Mouse (Mus musculus) spleen, adult 18-20 months (tissue): ENCODE results near the gene Tpst1.
A peak's percentile ranks its signal among the peaks of the same experiment; 100 is the strongest.

Experiments
- DNase-seq, 2 experiments: peaks; one replicate each; pipeline ENCODE4 v3.0.0; 2022; ENCODE audit warnings: mixed read lengths in 2 of 2

Gene Tpst1

DNA sequence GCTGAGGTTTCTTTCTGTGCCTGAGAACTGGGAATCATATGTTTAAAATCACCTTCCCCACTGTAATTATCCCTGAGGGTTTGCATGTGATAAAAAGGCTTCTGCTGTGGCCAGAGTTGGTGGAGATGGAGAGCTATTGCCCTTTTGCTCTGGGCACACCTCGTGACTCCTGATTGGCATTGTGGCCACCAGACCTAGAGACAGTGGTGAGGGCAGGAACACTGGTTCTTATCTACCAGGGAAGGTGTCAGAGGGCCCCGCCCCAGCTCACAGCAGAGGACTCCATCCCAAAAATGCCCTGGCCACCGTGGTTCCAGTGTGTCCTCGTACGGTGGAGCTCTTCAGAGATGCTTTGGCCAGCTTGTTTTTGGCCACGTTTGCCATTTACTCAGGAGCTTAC is 20.2 kb upstream of the Tpst1 start:
- DNase-seq = no peak

DNA sequence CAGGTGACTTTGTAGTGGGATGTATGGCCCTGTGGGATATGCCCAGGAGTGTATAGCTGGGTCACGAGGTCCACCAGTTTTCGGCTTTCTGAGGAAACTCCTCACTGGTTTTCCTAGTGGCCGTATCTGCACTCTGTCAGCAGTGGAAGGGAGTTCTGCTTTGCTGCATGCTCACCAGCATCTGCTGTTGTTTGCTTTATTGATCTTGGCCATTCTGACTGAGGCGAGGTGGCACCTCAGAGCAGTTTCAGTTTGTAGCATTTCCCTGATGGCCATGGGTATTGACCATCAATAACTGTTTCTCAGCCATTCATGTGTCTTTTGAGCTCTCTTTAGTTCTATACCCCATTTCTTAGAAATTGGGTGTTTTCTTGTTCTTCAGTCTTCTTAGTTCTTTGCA is 17.4 kb upstream of the Tpst1 start:
- no peak for DNase-seq

DNA sequence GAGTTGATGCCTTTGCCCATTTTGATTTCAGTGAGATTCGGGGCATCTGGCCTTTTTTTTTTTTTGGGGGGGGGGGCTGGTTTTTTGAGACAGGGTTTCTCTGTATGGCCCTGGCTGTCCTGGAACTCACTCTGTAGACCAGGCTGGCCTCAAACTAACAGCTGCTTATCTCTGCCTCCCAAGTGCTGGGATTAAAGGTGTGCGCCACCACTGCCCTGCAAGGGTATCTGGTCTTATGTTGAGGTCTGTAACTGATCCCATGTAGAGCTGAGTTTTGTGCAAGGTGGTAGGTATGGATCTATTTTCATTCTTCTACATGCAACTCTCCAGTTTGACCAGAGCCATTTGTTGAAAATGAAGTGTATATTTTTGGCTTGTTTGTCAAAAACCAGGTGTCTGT is 16.8 kb upstream of the Tpst1 start:
- no peak for DNase-seq

DNA sequence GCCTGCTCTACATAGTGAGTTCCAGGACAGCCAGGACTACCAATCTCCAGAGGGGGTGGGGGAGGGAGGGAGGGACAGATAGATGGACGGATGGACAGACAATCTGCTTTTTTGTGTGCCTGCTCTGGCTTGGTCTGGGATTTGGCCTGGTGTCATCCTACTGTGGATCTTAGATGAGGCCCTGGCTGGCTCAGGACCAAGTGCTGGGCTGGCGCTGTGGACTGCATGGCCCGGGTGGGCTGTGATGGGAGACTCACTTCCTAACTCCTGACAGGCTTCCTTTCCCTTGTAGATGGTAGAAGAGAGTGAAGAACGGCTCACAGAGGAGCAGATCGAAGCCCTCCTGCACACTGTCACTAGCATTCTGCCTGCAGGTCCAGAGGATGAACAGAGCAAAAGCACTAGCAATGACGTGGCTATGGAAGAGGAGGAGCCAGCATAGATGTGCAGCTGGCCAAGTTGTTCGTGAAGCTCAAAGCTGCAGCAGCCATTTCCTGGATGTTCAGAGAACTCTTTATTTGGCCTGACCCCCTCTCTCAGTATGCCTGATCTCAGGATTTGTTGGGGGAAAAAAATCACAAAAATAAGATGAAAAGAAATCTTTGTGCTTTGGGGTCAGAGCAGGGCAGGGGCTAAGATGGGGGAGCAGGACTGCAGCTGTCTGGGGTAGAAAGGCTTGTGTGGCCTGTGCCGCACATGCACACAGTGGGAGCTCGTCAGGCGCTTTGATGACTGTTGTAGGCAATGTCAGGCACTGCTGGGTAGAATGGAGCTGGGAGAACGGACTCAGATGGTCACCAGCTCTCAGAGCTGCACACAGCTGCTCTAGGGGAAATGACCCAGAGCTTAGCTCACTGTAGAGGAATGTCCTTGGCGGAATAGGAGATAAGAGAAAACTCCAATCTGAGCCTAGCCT is 13.5 kb upstream of the Tpst1 start:
- no peak for DNase-seq

DNA sequence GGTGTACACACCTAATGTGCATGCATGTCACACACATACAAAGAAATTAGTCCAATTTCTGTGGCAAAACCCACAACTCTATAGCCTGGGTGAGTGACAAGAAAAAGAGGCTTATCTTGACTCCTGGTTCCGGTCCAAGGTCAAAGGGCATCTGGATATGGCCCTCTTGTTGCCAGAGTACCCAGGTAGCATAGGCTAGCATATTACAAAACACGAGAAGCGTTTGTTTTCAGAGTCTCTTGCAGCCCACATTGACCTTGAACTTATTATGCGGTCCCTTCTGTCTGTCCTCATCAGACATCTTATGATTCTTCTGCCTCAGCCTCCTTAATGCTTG is 12.8 kb upstream of the Tpst1 start:
- DNase-seq = no peak

DNA sequence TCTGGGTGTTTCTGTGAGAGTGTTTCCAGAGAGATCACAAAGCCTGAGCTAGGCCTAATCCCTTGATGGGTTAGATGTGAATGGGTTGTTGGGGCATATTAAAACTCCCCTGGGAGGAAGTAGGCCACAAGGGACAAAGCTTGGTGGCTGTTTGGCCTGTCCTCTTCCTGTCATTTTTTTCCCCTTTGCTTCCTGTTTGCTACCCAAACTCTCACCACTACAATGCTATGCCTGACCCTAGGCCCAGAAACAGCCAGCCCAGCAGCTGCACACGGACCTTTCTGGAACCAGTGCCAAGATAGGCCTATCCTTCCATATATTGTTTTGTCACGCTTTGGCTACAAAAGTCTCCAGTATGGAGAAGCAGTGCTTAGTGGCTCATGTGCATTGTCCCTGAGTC is 11.0 kb upstream of the Tpst1 start:
- peak in 1 of 2 experiments; percentile 15 for DNase-seq

DNA sequence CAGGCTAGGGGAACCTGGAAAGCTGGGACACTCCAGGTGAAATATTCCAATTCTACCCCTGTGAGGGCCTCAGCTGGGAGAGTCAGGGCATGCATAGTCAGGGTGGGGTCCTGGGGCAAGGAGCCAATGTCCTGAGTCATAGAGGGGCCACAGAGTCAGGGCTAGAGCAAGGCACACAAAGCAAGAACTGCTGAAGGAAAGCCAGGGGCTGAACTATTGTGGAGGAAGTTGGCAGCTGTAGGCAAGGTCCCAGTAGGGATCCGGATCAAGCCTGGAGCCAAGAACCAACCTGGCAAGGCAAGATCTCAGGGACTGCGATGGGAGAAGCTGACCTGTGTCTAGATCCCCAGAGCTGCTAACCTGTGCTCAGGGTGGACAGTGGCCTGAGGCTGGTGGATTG is 9.4 kb upstream of the Tpst1 start:
- no peak for DNase-seq

DNA sequence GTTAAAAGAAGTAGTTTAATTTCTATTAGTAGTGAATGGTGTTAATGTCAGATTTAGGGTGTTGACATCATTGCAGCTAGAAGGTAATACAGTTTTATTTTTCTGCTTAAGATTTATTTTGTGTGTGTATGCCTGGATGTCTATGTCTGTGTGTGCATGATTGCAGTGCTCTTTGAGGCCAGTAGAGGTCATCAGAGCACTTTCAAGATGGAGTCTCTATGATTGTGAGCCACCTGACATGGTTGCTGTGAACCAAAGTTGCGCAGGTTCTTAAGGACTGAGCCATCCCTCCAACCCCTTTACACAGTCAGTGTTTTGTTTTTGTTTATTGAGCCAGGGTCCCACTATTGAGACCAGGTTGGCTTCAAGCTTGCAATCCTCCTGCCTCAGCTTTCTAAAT is 7.5 kb upstream of the Tpst1 start:
- no peak for DNase-seq

DNA sequence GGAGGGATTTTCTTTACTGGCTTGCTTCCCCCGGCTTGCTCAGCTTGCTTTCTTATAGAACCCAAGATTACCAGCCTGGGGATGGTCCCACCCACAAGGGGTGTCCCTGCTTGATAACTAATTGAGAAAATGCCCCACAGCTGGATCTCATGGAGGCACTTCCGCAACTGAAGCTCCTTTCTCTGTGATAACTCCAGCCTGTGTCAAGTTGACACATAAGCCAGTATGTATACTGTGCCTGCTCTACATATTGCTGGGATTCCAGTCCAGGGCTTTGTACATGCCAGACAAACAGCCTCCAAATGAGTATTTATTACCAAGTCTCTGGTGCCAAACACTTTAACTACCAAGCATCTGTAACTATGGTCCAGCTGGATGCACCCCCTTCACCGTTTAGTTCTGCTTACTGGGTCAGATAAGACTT is 5.3 kb upstream of the Tpst1 start:
- DNase-seq = no peak

DNA sequence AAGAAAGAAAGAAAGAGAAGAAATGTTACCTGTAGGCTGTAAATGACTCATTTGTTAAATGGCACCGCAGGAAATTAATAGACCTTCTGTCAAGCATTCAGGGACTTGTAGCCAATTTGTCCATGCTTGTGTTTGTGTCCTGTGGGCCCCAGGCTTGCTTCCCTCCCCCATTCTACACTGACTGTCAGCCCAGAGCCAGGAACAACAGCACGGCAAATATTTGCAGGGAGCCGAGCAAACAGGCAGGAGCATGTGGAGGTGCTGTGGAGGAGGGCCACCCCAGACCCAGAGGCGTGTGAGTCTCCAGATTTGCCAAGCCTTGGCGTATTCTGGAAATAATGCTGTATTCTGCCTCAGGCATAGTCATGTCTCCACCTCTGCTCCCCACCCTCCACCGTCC is 1.4 kb downstream of the Tpst1 start:
- DNase-seq = no peak

DNA sequence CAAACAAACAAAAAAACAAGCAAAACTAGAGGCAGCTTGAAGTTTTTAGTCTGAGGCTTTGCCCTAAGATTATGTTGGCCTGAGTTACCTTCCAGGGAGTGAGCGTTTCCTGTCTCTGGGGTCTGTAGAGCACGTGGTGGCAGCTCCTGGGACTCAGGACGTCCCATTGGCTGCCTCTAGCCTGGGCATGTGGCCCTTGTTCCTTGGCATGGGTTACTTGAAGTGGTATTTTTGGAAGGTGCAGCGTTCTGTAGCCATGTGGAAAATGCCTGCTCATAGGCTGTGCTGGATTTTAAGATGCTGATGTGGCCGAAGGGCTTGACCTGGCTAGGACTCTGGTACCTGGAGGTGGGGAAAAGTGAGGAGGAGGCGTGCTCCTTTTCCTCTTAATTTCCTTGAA is 3.3 kb downstream of the Tpst1 start:
- DNase-seq = no peak

DNA sequence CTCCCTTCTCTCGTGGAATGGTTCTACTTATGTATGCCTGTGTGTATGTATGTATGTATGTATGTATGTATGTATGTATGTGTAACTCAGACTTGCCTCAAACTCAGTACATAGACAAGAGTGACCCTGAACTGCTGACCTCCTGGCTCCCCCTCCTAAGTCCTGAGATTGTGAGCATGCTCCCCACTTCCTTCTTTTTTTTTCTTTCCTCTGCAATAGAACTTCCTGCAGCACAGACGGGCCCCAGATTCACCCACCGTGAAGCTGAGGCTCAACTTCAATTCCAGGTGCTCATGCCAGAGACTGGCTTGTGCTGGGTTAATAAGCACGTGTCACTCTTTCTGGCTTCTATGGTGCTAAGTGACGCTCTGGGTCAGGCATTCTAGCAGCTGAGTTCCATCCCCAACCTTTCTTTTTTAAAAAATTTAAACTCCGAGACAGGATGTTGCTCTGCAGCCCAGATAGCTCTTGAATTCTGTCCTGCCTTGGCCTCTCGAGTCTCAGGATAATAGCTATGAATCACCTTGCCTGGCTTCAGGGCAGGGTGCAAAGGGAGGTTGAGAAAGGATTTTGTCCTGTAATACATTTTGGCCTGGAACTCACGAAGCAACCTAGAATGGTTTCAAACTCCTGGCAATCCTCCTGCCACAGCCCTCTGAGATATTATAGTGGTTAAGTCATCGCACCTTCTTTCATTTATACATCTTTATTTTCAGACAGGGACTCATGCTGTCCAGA is 5.1 kb downstream of the Tpst1 start:
- no peak for DNase-seq

DNA sequence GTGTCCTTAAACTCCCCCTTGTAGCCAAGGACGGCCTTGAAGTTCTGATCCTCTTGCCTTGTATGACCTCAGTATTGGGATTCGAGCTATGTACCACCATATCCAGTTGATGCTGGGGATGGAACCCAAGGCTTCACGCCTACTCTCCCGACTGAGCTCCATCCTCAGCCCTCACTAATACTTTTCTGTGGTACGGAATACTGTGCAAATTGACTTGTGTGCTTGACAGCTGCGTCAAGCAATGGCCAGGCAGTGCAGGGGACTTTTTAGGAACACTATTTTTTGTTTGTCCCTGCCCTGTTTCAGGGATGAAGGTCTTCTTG is 5.7 kb downstream of the Tpst1 start:
- DNase-seq = no peak

DNA sequence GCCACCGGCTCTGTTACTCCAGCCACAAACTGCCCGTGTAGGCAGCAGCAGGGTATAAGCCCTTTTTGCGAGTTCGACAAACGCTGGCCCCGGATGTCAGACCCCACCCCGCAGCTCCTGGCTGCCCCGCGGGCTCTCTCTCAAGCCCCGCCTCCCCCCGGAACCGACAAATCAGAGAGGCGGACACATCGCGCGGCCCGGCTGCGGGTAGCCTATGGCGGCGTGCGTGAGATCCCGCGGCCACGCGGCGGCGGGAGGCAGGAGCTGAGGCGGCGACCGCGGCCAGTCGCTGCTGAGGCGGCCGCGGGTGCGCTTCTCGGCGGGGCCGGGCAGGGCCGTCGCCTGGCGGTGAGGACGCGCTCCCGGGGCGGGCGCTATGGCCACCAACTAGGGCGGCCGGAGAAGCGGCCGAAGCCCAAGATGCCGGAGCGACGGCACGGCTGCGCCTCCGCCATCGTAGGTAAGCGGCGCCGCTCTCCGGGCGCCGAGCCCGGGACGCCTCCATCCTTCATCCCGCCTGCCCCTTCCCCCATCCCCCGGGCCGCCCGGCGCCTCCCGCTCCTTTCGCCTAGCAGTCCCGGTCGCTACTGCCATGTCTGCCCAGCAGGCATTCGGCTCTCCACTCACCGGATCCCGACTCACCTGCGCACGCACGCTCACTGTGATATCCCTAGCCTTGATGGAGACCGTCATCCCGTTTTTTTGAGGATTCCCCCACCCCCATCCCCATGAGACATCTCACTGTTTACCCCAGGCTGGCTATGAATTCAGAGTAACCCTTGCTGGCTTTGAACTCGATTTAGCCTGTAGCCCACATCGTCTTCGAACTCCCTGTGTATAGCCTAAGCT is 6.3 kb downstream of the Tpst1 start:
- peak; percentile 89 to 97 for DNase-seq

DNA sequence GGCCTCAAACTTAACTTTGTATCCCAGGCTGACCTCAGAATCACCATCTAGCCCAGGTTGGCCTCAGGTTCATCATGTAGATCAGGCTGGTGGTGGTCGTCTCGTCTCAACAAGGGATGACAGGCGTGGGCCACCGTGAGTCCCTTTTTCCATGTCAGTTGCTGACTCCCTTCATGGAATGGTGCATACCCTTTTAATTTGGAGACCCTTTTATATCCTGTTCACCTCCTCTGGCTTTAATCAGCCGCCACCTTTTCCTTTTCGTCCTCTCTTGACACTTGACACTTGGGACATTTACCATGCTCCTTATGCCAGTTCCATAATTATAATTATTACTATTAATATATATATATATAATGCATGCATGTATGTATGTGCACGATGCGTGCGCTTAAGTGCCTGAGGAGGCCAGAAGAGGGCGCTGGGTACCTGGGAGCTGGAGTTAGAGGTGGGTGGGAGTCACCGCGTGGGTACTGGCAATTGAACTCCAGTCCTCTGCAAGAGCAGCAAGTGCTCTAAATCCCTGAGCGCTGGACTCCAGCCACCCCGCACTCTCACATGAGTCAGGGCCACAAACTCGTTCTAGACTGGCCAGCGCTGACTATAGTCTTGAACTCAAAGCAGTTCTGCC is 7.0 kb downstream of the Tpst1 start:
- no peak for DNase-seq

DNA sequence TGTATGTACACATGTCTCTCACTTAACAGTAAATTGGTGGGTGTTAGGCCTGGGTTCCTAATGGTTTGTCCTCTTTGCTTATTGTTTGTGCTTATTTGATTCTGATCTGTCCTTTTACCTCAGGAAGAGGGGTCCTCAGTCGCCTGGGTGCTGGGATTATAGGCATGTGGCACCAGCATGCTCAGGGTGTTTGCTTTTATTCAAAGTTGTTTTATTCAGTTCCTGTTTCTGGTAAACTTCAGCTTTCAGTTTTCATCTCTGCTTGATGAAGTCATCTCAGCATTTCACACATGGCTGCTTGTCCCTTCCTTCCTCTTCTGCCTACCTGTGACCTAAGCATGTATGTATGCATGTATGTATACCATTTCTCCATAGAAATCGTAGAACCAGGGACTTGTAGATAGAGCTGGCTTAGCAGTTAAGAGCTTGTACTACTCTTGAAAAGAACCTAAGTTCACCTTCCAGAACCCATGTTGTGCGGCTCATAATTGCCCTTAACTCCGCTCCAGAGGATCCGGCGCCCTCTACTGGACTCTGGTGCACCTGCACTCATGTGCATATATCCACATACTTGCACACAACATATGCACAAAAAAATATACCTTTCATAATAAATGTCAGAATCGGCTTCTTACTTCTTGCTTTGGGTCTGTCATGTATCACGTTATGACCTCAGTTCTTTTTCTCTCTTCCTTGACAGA is 8.2 kb downstream of the Tpst1 start:
- peak in 1 of 2 experiments; percentile 47 for DNase-seq

DNA sequence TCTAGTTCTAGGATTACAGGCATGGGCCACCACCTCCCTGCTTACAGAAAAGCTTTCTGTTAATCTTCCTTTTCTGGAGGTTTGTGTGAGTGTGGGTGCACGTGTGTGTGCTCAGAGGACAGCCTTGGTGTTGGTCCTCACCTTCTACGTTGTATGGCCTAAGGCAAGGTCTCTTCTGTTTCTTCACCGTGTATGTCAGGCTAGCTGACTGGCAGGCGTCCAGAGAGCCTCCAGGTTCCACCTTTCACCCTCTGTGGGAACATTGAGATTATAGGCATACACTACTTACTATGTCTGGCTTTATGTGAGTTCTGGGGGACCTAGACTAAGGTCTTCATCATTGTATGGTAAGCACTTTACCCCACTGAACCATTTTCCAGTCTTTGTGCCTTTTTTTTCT is 9.3 kb downstream of the Tpst1 start:
- no peak for DNase-seq

DNA sequence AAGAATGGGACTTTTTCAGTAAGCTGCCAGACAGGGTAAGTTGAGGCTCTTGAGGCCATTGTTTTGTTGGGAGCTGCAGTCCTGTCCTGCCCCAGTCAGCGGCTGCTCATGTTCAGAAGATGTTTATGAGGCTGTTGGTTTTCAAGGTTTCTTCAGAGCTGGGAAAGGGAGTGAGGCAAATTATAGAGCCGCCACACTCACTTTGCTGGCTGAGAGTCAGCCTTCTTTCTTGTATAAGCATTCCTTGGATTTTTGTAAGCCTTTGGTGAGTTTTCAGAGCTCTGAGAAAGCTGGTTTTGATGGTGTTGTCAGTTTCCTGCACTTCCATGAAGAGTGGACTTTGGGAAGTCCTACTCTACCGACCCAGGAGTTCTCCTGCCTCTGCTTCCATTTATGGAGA is 11.1 kb downstream of the Tpst1 start:
- DNase-seq = no peak

DNA sequence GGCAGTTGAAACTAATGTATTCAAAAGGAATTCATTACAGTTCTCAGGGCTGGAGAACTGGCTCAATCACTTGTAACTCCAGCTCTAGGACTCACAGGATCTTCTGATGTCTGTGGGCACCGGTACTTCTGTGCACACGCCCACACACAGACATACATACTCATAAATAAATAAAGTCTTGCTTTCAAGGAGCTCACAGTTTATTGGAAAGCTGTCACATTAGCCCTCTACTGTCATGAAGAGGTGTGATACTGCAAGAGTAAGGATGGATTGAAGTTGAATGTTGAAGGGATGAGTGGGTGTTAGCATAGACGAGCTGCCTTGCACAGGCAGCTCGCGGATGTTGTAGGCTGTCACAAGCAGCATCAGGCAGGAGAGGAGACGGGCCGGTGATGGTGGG is 14.9 kb downstream of the Tpst1 start:
- DNase-seq = no peak

DNA sequence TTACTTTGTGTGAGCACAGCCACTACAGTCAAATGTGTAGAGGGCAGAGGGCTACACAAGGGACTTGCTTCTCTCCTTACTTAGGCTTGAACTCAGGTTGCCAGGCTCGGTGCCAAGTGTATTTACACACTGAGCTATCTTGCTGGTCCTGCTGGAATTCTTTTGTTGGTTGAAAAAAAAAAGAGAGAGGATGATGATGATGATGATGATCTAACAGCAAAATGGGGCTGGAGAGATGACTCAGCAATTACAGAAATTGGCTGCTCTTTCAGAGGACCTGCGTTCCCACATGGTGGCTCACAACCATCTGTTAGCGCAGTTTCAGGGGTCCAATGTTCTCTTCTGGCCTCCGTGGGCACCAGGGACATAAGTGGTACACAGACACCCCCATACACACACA is 15.5 kb downstream of the Tpst1 start:
- no peak for DNase-seq

DNA sequence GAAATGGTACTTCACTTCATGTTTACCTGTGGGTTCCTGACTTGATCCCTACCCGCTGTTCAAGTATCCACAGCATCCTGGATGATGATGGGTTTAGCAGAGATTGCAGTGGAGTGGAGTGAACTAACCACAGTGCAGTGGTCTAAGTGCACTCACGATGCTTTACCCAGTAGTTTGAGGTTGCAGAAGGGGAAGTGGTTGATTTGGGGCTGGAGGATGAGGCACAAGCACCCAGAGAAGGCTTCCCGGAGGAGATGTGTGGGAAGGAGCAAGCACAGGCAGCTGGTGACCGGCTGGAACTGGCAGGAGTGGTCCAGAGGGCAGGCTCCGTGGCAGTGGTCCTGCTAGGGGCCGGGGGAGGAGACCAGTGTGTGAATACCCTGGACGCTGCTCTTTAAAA is 16.1 kb downstream of the Tpst1 start:
- DNase-seq = peak in 1 of 2 experiments; percentile 19

DNA sequence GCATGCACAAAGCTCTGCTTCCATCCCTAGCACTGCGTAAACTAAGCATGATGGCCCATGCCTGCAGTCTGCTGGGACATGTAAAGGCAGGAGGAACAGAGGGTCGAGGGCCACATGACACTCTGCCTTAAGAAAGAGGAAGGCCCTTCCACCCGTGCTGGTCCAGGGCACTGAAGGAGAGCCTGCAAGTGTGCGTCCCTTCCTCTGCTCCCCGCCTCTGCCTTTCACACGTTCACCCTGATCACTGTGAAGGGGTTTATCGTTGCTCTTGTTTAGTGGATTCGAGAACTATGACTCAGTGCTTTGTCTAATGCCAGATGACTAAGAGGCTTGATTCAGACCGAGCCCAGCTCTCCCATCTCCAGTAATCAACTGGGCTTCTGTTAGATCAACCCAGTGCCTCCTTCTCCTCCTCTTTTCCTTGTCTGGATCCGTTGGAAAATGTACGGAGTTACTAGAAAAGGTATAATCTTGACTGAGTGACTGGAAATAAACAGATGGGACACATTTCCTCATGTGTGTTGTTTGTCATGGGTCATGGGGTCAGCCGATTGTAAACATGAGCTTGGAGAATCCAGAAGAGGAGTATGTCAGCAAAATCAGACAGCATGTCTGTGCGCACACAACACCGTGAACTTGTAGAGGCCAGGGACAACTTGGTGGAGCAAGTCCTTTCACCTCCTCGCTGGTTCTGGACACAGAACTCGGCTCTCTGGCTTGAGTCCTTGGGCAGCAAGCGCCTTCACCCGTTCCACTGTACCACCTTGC is 16.7 kb downstream of the Tpst1 start:
- DNase-seq = peak; percentile 32 to 34
